Mouse (Mus musculus): ENCODE data around the gene 2410015M20Rik. TPM values are rescaled to one million over a fixed set of nuclear protein-coding genes. Genes with fewer than 3 reads are reported as not detected.
"Not testable (repeated sequence)": the region's sequence is repeated elsewhere in the genome, so short reads cannot be mapped to it uniquely, and the experiment has no call there.

Gene 2410015M20Rik
- total RNA-seq, 2 experiments from 2014 or later: 123 to 148 TPM

DNA sequence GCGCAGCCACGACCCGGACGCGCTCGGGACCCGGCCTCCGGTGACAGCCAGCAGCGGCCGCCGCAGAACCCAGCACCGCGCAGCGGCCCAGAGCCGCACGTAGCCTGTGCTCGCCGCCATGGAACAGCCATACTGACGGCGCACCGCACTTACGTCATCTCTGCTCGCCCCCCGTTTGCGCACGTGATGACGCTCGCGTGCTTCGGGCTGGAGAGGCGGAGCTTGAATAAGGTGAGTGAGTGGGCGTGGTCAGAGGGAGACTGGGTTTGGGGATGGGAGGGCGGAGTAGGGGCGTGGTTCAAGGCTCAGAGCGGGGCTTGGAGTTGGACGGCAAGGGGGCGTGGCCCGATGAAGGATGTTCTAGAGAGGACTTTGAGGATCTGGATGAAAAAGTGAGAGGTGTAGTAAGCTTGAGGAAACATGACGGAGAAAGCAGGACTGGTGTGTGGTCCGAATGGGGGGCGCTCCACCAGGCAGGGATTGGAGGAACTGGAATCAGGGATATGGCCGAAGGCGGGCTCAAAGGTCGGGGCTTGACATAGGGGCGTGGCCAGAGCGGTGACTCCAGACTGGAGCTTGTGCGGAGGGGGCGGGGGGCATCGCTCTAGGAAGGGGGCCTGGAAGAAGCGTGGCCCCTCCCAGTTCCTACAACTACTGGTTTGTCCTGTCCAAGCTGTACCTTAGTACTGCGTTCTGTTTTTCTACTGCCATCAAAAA is 17.3 kb upstream of the 2410015M20Rik start, which contains the start of gene Lonp1:
Lonp1 (minus strand) TSS at position 134 of the 717 bp plus-strand sequence.
- no peak for TF ChIP-seq CTCF (IDR thresholded peaks at IDR 0.05)
- DNase-seq (ENCODE audit: extremely low spot score in 1 of 2, low spot score in 2 of 2): peak; percentile 95 to 98
- Histone ChIP-seq H3K4me3 (peak within 1 kb of the TSS; percentile 92), H3K27ac (peak within 1 kb of the TSS; percentile 82)
- intact Hi-C loops (cut with DNase I): loop anchor here (2.0 kb wide), 1 partner anchor 42 kb away; no protein-coding TSS in a partner anchor

DNA sequence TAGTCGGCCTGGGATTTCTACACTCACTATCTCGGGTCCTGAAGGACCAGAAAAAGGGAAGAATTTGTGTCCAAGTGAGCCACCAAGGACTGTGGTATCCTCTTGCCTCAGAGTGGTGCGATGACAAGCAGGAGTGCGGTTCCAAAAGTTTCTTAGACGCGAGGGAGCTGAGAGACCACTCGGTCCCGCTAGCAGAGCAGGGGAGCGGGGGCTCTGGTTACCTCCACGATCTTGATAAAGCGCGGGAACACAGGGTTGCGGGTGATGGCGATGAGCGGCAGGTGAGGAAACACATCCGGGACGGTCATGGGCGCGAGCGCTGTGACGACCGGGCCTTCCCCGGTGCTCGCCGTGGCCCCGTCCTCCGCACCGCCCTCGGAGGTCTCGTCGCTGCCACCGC is 16.7 kb upstream of the 2410015M20Rik start:
- no peak for DNase-seq (ENCODE audit: extremely low spot score in 1 of 2, low spot score in 2 of 2)
- Histone ChIP-seq H3K27ac (peak overlapping the region; percentile 82), H3K4me3 (peak overlapping the region; percentile 92)
- TF ChIP-seq CTCF (IDR thresholded peaks at IDR 0.05): no peak
- intact Hi-C loops (cut with DNase I): loop anchor here (2.0 kb wide), 1 partner anchor 43 kb away; no protein-coding TSS in a partner anchor

DNA sequence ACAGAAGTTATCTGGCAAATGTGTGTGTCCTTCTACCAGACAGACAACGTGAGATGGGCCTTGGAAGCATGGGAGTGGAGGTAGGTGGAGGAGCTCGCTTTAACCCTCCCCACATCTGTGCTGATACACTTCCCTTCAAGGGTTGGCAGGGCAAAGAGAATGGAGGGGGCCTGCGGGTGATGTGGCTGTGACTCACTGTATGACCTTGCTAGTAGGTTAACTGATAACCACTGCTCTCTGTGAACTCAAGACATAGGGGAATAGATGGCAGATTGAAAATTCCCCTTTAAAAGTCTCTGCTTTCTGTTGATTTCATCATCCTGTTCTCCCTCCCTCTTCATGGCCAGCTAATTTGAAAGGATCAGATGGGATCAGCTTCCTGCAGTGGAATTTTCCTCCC is 15.9 kb upstream of the 2410015M20Rik start:
- no peak for TF ChIP-seq CTCF (IDR thresholded peaks at IDR 0.05)
- Histone ChIP-seq H3K27ac (no peak overlapping the region), H3K4me3 (no peak overlapping the region; the same call in 1 of the 2 replicates)
- intact Hi-C loops (cut with DNase I): no loop called here
- DNase-seq (ENCODE audit: extremely low spot score in 1 of 2, low spot score in 2 of 2): no peak

- DNase-seq (ENCODE audit: extremely low spot score in 1 of 2, low spot score in 2 of 2): no peak
- intact Hi-C loops (cut with DNase I): no loop called here
Observed at GRCm38 (mm10) chr17:56617628-56618027, 8.1 kb upstream of the 2410015M20Rik start.

GRCm38 (mm10) chr17:56616725-56617124 is 7.2 kb upstream of the 2410015M20Rik start:
- Histone ChIP-seq H3K4me3 (no peak overlapping the region), H3K27ac (no peak overlapping the region)
- TF ChIP-seq CTCF (IDR thresholded peaks at IDR 0.05): no peak
- DNase-seq (ENCODE audit: extremely low spot score in 1 of 2, low spot score in 2 of 2): no peak
- intact Hi-C loops (cut with DNase I): no loop called here

More at GRCm38 (mm10) chr17:56617628-56618027, 8.1 kb upstream of the 2410015M20Rik start:
- no peak overlapping the region for H3K27ac ChIP-seq
- no peak overlapping the region for H3K4me3 ChIP-seq
- TF ChIP-seq CTCF (IDR thresholded peaks at IDR 0.05): no peak

- DNase-seq (ENCODE audit: extremely low spot score in 1 of 2, low spot score in 2 of 2): no peak
- H3K4me3 ChIP-seq: no peak overlapping the region
- no peak for TF ChIP-seq CTCF (IDR thresholded peaks at IDR 0.05)
- intact Hi-C loops (cut with DNase I): no loop called here
- no peak overlapping the region for H3K27ac ChIP-seq
Observed at GRCm38 (mm10) chr17:56615792-56616191, 6.2 kb upstream of the 2410015M20Rik start.

- no peak for TF ChIP-seq CTCF (IDR thresholded peaks at IDR 0.05)
Observed at GRCm38 (mm10) chr17:56615136-56615784, 5.7 kb upstream of the 2410015M20Rik start.

GRCm38 (mm10) chr17:56614391-56615135 is 5.0 kb upstream of the 2410015M20Rik start:
- TF ChIP-seq CTCF (IDR thresholded peaks at IDR 0.05): no peak
- H3K27ac ChIP-seq: 0 out of 2 replicates have a peak overlapping the region, but pooled peaks have one; percentile 4
- no peak for DNase-seq (ENCODE audit: extremely low spot score in 1 of 2, low spot score in 2 of 2)
- intact Hi-C loops (cut with DNase I): loop anchor here (5.0 kb wide), 1 partner anchor 148 kb away; the partner anchor contains the start of gene Dus3l
- H3K4me3 ChIP-seq: peak overlapping the region; percentile 81

More at GRCm38 (mm10) chr17:56615136-56615784, 5.7 kb upstream of the 2410015M20Rik start:
- Histone ChIP-seq H3K4me3 (no peak overlapping the region), H3K27ac (no peak overlapping the region)
- intact Hi-C loops (cut with DNase I): no loop called here
- no peak for DNase-seq (ENCODE audit: extremely low spot score in 1 of 2, low spot score in 2 of 2)

DNA sequence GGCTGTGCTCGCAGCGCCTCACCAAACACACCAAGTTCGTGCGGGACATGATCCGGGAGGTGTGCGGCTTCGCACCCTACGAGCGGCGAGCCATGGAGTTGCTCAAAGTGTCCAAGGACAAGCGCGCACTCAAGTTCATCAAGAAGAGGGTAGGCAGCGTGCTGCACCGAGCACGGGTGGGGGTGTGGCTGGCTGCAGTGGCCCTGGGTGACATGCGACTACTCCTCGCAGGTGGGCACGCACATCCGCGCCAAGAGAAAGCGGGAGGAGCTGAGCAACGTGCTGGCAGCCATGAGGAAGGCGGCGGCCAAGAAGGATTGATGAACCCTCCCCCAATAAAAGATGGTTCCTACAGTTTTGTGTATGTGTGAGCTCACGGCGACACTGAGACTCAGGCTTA is 4.3 kb upstream of the 2410015M20Rik start:
- Histone ChIP-seq H3K27ac (peak overlapping the region; percentile 93), H3K4me3 (peak overlapping the region; percentile 81)
- intact Hi-C loops (cut with DNase I): loop anchor here (2.0 to 5.0 kb wide), 2 partner anchors 55 to 148 kb away; partner anchors contain the start of gene Dus3l
- DNase-seq (ENCODE audit: extremely low spot score in 1 of 2, low spot score in 2 of 2): not testable (repeated sequence)

DNA sequence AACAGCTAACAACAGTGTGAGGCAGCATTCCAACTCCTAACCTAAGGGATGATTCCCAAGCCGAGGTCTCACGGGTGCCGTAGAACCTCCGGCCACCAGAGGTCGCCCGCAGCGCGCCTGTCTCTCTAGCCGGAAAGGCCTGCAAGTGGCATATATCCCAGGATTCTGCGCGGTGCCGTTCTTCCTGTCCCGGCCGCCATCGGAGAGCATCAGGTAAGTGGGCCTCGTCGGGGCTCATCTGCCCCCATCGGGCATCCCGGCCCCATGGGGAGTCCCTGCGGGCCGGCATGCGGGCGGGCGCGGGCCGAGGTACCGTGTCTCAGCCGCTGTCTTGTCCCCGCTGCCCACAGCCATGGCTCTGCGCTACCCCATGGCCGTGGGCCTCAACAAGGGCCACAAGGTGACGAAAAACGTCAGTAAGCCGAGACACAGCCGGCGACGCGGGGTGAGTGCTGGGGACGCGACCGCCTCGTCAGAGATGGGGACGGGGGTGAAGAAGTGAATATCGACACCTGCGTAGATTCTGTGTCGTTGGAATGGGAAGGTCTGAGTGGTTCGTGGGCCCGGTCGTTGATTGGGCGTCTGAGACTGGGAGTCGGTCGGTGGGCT is 3.8 kb upstream of the 2410015M20Rik start, which contains the start of gene Rpl36:
Rpl36 (plus strand) TSS at position 181 of the 609 bp plus-strand sequence.
- intact Hi-C loops (cut with DNase I): loop anchor here (2.0 to 5.0 kb wide), 2 partner anchors 55 to 149 kb away; partner anchors contain the start of gene Dus3l
- peak; percentile 99 for TF ChIP-seq CTCF (IDR thresholded peaks at IDR 0.05)
- H3K27ac ChIP-seq: peak within 1 kb of the TSS; percentile 93
- DNase-seq (ENCODE audit: extremely low spot score in 1 of 2, low spot score in 2 of 2): peak; percentile 94 to 97
- peak within 1 kb of the TSS; percentile 81 for H3K4me3 ChIP-seq

DNA sequence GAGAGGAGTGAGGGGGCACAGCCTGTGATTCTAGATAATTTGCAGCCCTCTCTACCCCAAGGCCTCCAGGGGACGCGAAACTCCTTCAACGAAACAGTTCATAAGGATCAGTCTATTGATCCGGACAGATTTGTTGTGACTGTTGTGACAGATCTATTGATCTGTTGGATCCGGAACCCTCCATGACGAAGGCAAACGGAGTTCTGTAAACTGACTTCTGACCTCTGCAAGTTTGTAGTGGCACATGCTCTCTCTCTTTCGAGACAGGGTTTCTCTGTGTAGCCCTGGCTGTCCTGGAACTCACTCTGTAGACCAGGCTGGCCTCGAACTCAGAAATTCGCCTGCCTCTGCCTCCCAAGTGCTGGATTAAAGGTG is 3.0 kb upstream of the 2410015M20Rik start:
- not testable (repeated sequence) for H3K27ac ChIP-seq; DNase-seq (ENCODE audit: extremely low spot score in 1 of 2, low spot score in 2 of 2); H3K4me3 ChIP-seq
- intact Hi-C loops (cut with DNase I): loop anchor here (2.0 to 5.0 kb wide), 2 partner anchors 56 to 150 kb away; partner anchors contain the start of gene Dus3l
